Mouse (Mus musculus) midbrain, embryonic 16.5 days (tissue): ENCODE data around the gene Etl4. TPM values are rescaled to one million over a fixed set of nuclear protein-coding genes. Genes with fewer than 3 reads are reported as not detected.
"Not testable (repeated sequence)": the region's sequence is repeated elsewhere in the genome, so short reads cannot be mapped to it uniquely, and the experiment has no call there.

Experiments
- ATAC-seq: fragments of 200-750 bp; cut with Nextera tagmentation; 2 replicates; pipeline ENCODE4 v1.8.0; 2017; ENCODE audit warnings: moderate TSS enrichment
- H3K27ac ChIP-seq: fragments of 300-500 bp; sonication (generic); 2 replicates; pipeline ENCODE4 v1.5.1; 2014; ENCODE audit warnings: mild to moderate bottlenecking, low read length, mixed read lengths
- H3K27me3 ChIP-seq: fragments of 300-500 bp; sonication (generic); 2 replicates; pipeline ENCODE4 v1.6.1; 2014; ENCODE audit warnings: low read depth, low read length, mixed read lengths; ENCODE audit not compliant: control insufficient read depth, insufficient read depth
- H3K36me3 ChIP-seq: fragments of 300-500 bp; sonication (generic); 2 replicates; pipeline ENCODE4 v1.6.1; 2014; ENCODE audit warnings: mild to moderate bottlenecking, low read length, moderate library complexity, mixed read lengths; ENCODE audit not compliant: control insufficient read depth, insufficient read depth
- H3K4me1 ChIP-seq: fragments of 300-500 bp; sonication (generic); 2 replicates; pipeline ENCODE4 v1.6.1; 2014; ENCODE audit warnings: mild to moderate bottlenecking, low read length, mixed read lengths; ENCODE audit not compliant: control insufficient read depth, insufficient read depth
- H3K4me2 ChIP-seq: fragments of 300-500 bp; sonication (generic); 2 replicates; pipeline ENCODE4 v1.6.1; 2014; ENCODE audit warnings: mild to moderate bottlenecking, low read length, mixed read lengths
- H3K4me3 ChIP-seq: fragments of 300-500 bp; sonication (generic); 2 replicates; pipeline ENCODE4 v1.5.1; 2014; ENCODE audit warnings: low read depth, mild to moderate bottlenecking, low read length, moderate library complexity, mixed read lengths
- H3K9ac ChIP-seq: fragments of 300-500 bp; sonication (generic); 2 replicates; pipeline ENCODE4 v1.6.1; 2014; ENCODE audit warnings: low read depth, low read length, mixed read lengths
- H3K9me3 ChIP-seq: fragments of 300-500 bp; sonication (generic); replicated peaks from 2 replicates; pipeline ENCODE4 v1.6.1; 2014; ENCODE audit warnings: mild to moderate bottlenecking, low read length, mixed read lengths; ENCODE audit not compliant: control insufficient read depth, poor library complexity, severe bottlenecking
- WGBS: fragments of 180-500 bp; shearing (Covaris S2); extraction: QIAGEN DNeasy Blood & Tissue Kit; methylation state at CpG from one replicate; pipeline ENCODE4 v1.1.7; 2014; 5-methylcytosine and 5-hydroxymethylcytosine counted together
- polyA plus RNA-seq: library from polyadenylated mRNA; unstranded; fragments of >200 nt; fragmentation: Nextera tagmentation; extraction: Ambion mirVana; gene quantifications from 2 replicates; pipeline ENCODE4 v1.2.1, GENCODE M21; 2015

The Etl4 gene
- polyA plus RNA-seq, 1 experiment from 2014 or later, result 4.9 TPM

DNA sequence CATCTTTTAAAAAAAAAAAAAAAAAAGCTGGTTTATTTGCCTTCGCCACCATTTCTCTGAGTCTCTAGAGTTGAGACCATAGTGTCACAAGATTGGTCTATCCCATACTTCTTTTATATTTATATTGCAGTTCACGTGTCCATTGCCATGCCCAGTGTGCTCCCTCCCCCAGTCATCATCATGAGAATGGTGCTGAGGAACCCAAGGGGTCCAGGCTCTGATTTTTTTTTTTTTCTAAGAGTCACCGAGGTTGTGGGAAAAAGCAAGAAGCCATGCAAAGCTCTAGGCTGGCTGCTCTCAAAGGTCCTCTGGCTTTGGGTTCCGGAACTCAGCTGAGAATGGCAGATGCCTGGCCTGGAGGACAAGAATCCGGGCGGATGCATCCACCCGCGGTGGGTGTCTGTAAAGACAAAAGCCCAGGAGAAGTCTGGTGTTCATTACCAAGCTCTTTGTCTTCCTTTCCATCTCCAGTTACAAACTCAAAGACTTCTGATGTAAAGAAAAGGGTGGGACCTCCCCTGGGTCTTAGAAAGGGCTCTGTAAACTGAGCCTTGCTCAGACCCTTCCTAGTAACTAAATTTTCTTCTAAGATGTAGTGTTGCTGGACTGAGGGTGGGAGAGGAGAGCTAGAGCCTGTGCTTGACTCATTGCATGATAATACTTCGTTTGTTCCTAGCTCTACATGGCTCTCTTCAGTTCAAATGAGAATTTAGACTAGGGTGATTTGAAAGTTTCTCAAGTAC is 745.2 kb downstream of the Etl4 start:
- no peaks in the 10 kb centered on the region for H3K36me3 ChIP-seq
- H3K27me3 ChIP-seq, result no peaks in the 10 kb centered on the region
- no peak overlapping the region for H3K4me2 ChIP-seq
- no peak overlapping the region for H3K4me3 ChIP-seq
- H3K9me3 ChIP-seq, result no peaks in the 10 kb centered on the region
- WGBS, result 29% methylated on average over 9 of the region's 9 CpGs
- no peak for ATAC-seq
- H3K27ac ChIP-seq, result no peak overlapping the region
- no peaks in the 10 kb centered on the region for H3K4me1 ChIP-seq
- no peak overlapping the region for H3K9ac ChIP-seq

DNA sequence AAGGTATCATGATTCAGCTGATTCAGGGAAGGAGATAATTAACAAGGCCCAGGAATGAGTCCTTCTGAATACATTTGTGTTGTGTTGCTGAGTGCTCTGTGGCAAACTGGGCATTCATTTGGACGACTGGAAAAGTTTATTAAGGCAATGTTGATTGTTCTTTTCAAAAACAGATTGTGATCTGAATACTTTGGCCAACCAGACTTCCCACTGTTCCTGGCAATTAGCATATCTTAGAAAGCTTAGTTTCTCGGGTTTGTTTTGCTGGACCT is 745.7 kb downstream of the Etl4 start:
- WGBS, result 11% methylated on average over 2 of the region's 2 CpGs

DNA sequence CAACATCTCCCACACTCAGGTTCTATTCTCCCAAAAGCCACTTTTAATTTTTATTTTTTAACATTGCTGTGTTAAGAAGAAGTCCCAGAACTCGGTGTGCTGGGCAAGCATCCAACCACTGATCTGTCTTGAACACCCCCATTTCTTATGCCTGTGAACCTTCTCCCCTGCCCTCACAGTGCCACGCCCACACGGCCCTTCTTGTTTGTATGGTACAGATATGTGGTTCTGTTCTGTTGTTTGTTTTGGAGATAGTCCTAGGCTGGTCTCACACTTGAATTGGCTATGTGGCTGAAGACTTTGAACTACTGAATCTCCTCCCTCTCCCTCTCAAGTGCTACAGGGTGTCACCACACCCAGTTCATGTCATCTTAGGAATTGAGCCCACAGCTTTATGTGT is 748.3 kb downstream of the Etl4 start:
- H3K9me3 ChIP-seq, result no peaks in the 10 kb centered on the region
- WGBS, result 94% methylated on average over 3 of the region's 3 CpGs

More for the DNA sequence above, 745.7 kb downstream of the Etl4 start:
- Histone ChIP-seq H3K4me3 (no peak overlapping the region), H3K36me3 (no peaks in the 10 kb centered on the region), H3K9ac (no peak overlapping the region), H3K9me3 (no peaks in the 10 kb centered on the region), H3K4me2 (no peak overlapping the region), H3K27me3 (no peaks in the 10 kb centered on the region), H3K27ac (no peak overlapping the region), H3K4me1 (no peaks in the 10 kb centered on the region)
- ATAC-seq, result no peak

DNA sequence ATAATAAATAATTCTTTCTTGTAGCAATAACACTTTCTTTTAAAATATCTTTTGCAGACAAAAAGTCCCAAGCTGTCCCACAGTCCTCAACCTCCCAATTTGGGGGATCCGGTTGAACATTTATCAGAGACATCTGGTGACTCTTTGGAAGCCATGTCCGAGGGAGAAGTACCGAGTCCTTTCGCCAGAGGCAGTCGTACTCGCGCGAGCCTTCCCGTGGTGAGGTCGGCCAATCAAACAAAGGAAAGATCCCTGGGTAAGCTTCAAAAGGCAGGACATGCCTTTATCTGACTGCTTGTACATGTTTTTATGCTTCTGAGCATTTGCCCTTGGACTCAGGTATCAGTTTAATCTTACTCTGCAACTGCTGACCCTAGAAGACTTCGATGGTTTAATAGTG is 752.3 kb downstream of the Etl4 start:
- Histone ChIP-seq H3K27ac (no peak overlapping the region), H3K9me3 (no peaks in the 10 kb centered on the region), H3K4me3 (no peak overlapping the region), H3K36me3 (no peaks in the 10 kb centered on the region), H3K4me2 (no peak overlapping the region), H3K27me3 (no peaks in the 10 kb centered on the region), H3K9ac (no peak overlapping the region), H3K4me1 (no peaks in the 10 kb centered on the region; the same call in 1 of the 2 replicates)
- 91% methylated on average over 11 of the region's 11 CpGs for WGBS
- no peak for ATAC-seq

More for the DNA sequence above, 748.3 kb downstream of the Etl4 start:
- Histone ChIP-seq H3K4me1 (no peaks in the 10 kb centered on the region), H3K27me3 (no peaks in the 10 kb centered on the region), H3K4me2 (no peak overlapping the region), H3K4me3 (no peak overlapping the region), H3K36me3 (no peaks in the 10 kb centered on the region), H3K27ac (no peak overlapping the region), H3K9ac (no peak overlapping the region)
- no peak for ATAC-seq

DNA sequence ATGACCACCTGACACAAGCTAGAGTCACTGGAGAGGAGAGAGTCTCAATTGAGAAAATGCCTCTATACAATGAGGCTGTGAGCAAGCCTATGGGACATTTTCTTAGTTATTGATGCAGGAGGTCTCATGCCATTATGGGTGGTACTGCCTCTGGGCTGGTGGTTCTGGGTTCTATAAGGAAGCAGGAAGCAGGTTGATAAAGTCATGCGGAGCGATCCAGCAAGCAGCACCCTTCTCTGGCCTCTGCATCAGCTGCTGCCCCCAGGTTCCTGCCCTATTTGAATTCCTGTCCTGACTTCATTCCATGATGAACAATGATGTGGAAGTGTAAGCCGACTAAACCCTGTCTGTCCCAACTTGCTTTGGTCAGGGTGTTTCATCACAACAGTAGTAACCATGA is 753.1 kb downstream of the Etl4 start:
- no peak for ATAC-seq
- Histone ChIP-seq H3K4me1 (no peaks in the 10 kb centered on the region; the same call in 1 of the 2 replicates), H3K4me2 (no peak overlapping the region), H3K27me3 (no peaks in the 10 kb centered on the region), H3K4me3 (no peak overlapping the region), H3K36me3 (no peaks in the 10 kb centered on the region), H3K9ac (no peak overlapping the region), H3K9me3 (no peaks in the 10 kb centered on the region), H3K27ac (no peak overlapping the region)
- 90% methylated on average over 3 of the region's 3 CpGs for WGBS

DNA sequence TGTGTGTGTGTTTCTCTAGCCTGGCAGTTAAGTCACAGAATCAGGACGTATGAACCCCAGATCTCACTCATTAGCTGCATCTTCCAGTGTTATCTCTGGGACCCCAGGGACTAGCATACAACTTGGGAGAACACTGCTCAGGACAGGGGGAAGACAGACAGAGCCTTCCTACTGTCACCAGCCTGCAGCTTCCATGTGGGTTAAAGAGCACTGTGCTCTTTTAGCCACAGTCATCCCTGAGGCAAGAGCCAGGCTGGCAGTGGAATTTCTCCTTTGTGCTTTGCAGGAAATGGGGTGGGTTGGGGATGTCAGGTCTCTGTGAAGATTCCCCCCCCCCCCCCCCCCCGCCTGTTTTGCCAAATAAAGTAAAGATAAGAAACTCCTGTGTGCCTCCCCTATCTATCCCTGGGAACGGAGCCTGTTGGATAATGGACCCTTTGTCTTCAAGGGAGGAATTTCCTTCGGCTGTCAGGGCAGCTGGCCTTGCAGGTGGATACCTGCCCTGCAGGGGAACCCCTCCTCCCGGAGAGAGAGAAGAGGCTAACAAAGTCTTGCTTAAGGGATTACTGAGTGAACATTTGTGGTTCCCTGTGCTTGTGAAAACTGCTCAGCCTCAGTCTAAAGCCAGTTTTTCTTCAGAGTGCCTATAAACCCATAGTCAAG is 755.9 kb downstream of the Etl4 start:
- WGBS, result 28% methylated on average over 4 of the region's 5 CpGs
- H3K4me2 ChIP-seq, result no peak overlapping the region
- no peaks in the 10 kb centered on the region for H3K27me3 ChIP-seq
- no peak overlapping the region for H3K9ac ChIP-seq
- no peak overlapping the region for H3K4me3 ChIP-seq
- H3K9me3 ChIP-seq, result no peaks in the 10 kb centered on the region
- no peaks in the 10 kb centered on the region for H3K36me3 ChIP-seq
- no peak overlapping the region for H3K27ac ChIP-seq
- ATAC-seq, result no peak
- H3K4me1 ChIP-seq, result no peaks in the 10 kb centered on the region; the same call in 1 of the 2 replicates

DNA sequence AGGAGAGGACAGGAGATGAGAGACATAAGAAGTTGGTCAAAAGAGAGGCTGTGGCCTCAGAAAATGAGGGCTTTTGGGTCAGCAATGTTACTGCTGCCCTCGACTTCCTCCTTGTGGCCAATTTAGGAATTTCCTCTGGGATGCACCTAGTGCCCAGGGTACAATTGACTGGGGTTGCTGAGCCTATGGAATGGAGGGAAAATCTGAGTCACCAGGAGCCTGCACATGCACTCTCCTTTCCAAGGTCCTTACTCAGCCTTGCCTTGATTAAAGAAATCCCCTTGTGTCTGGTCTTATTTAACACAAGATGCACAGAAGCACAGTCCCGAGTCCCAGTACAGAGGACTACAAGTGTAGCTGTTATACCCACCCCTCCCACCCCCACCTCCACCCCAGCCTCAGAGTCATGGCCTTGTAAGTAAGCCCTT is 756.5 kb downstream of the Etl4 start:
- WGBS, result 38% methylated on average over 2 of the region's 2 CpGs
- Histone ChIP-seq H3K27ac (no peak overlapping the region), H3K4me2 (no peak overlapping the region), H3K9me3 (no peaks in the 10 kb centered on the region), H3K9ac (no peak overlapping the region), H3K27me3 (no peaks in the 10 kb centered on the region), H3K4me3 (no peak overlapping the region), H3K36me3 (no peaks in the 10 kb centered on the region), H3K4me1 (no peaks in the 10 kb centered on the region; the same call in 1 of the 2 replicates)
- peak; percentile 76; the same call in 1 of the 2 replicates for ATAC-seq

DNA sequence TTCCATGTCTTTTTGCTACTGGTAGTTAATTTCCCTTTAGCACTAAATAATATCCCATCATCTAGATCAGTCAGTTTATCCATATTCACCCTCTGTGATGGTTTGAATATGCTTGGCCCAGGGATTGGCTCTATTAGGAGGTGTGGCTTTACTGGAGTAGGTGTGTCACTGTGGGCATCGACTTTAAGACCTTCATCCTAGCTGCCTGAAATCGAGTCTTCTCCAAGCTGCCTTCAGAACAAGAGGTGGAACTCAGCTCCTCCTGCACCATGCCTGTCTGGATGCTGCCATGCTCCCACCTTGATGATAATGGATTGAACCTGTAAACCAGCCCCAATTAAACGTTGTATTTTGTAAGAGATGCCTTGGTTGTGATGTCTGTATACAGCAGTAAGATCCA is 758.3 kb downstream of the Etl4 start:
- ATAC-seq, result no peak
- H3K4me3 ChIP-seq, result no peak overlapping the region
- no peak overlapping the region for H3K9ac ChIP-seq
- H3K4me2 ChIP-seq, result no peak overlapping the region
- H3K27me3 ChIP-seq, result no peaks in the 10 kb centered on the region
- H3K9me3 ChIP-seq, result no peaks in the 10 kb centered on the region
- 90% methylated on average over 3 of the region's 3 CpGs for WGBS
- H3K27ac ChIP-seq, result no peak overlapping the region
- no peaks in the 10 kb centered on the region for H3K36me3 ChIP-seq
- no peaks in the 10 kb centered on the region; the same call in 1 of the 2 replicates for H3K4me1 ChIP-seq

DNA sequence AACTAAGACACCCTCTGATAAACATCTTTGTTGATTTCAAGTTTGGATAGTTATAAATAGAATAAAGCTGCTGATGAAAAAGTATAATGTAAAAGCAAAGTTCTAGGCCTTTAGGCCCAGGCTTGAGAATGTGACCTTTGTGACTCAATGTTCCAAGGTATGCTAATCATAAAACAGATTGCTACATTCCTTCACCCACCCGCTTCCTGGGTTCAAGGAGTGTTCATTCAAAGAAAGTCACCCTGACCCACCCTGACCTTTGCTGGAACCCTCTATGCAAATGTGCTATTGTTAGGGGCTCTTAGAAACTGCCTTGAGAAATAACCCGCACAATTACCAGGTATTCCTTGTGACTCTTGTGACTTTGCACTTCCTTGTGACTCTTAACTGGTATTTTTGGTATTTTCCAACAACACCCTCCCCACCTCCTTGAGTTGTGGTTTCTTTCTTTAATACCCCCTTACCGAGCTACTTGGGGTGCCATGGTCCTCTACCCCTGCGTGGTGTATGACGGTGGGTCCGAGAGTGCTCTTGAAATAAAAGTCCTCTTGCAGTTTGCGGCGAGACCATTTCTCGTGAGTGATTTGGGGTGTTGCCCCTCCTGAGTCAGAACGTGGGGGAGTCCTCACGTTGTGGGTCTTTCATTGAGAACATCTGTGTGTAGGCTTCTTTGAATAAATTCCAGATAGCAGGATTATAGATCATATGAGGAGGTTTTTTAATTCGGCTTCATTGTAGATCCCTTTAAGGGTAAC is 758.9 kb downstream of the Etl4 start:
- H3K27me3 ChIP-seq, H3K36me3 ChIP-seq, H3K9ac ChIP-seq, H3K4me2 ChIP-seq, ATAC-seq, H3K9me3 ChIP-seq, H3K27ac ChIP-seq, H3K4me1 ChIP-seq, H3K4me3 ChIP-seq: not testable (repeated sequence)
- WGBS, result 86% methylated on average over 12 of the region's 12 CpGs
